9 mouse cellular contexts compared by ENCODE assay signal in the genomic region with DNA sequence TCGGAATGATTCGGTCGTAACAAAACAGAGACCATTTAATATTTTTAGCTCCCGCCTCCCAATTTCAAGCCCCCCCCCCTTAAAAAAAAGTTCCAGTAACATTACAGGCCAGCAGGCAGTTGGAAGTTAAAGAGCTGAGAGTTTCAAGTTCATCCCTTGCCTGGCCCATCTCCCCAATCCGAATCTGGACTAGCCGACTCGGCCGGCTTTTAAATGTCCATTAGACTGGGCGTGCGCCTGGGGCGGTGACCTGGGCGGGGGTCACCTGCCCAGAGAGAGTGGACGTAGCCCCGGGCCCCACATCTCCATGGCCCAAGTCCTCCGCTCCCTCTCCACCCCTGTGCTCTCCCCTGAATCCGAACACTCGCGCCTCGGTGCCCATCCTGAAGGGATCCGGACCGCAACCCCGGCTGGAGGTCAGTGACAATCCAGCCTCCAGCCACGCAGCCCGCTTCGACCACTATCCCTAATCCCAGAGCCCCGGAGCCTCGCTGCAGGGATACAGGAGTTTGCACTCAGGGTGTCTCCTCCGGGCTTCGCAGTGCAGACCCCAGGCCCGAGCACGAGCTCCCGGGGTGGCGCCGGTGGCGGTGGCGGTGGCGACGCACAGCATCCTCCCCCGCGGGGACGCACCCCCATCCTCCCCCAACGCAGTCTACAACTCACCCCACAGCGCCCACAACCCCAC. TPM values are rescaled to one million over a fixed set of nuclear protein-coding genes. Genes with fewer than 3 reads are reported as not detected.
A peak's percentile ranks its signal among the peaks of the same experiment; 100 is the strongest.
DNase-seq lines count a peak whose midpoint lies in the region; ATAC-seq and TF ChIP-seq lines count a peak whose summit lies in the region.
"Had no signal": no experiment of that assay in that cellular context is flagged by ENCODE, and none has a peak within 500 bp of the region (broad histone marks: within the 10 kb centered on the region; RNA-seq: fewer than 3 reads in every experiment).

No protein-coding gene starts in this region.

- peak overlapping the region; percentile 99 for H3K4me2 ChIP-seq in forebrain, embryonic 14.5 days (ENCODE audit: low read length)
- peak overlapping the region; percentile 100 for H3K4me2 ChIP-seq in hindbrain, embryonic 16.5 days (ENCODE audit: low read length)
- peak overlapping the region; percentile 75 for H3K4me2 ChIP-seq in lung, embryonic 16.5 days (ENCODE audit: low read depth, low read length)

- peak overlapping the region; percentile 48 for H3K4me3 ChIP-seq in forebrain, embryonic 14.5 days (ENCODE audit: low read depth, low read length)
- H3K4me3 ChIP-seq in hindbrain, embryonic 16.5 days (ENCODE audit: low read length): peak overlapping the region; percentile 67
- peak overlapping the region; percentile 64 for H3K4me3 ChIP-seq in lung, embryonic 16.5 days (ENCODE audit: low read length)
- peak overlapping the region; percentile 83 for H3K4me3 ChIP-seq in olfactory bulb, adult 2 months (ENCODE audit: insufficient read depth, low read depth, low read length)

- TF ChIP-seq CTCF in olfactory bulb, adult 2 months (IDR thresholded peaks at IDR 0.05; ENCODE audit: insufficient read depth, low read depth, low read length): no peak

- peak overlapping the region; percentile 57; the same call in 1 of the 2 replicates for H3K27ac ChIP-seq in forebrain, embryonic 14.5 days (ENCODE audit: low read depth, low read length)
- H3K27ac ChIP-seq in hindbrain, embryonic 16.5 days (ENCODE audit: low read depth, low read length): peak overlapping the region; percentile 74
- peak overlapping the region; percentile 95 for H3K27ac ChIP-seq in lung, embryonic 16.5 days (ENCODE audit: low read length)
- peak overlapping the region; percentile 77 for H3K27ac ChIP-seq in olfactory bulb, adult 2 months (ENCODE audit: insufficient read depth, low read depth, low read length)

- ATAC-seq in forebrain, embryonic 14.5 days: peak; percentile 43
- ATAC-seq in hindbrain, embryonic 16.5 days: 0 out of 2 replicates have a peak, but pooled peaks have one; percentile 18
- ATAC-seq in lung, embryonic 16.5 days (ENCODE audit: low read depth): peak; percentile 34

- TF ChIP-seq POLR2A in olfactory bulb, adult 2 months (IDR thresholded peaks at IDR 0.05; ENCODE audit: insufficient read depth, low read depth, low read length): no peak

- H3K36me3 ChIP-seq in forebrain, embryonic 14.5 days (ENCODE audit: control insufficient read depth, insufficient read depth, low read length): no peaks in the 10 kb centered on the region
- no peaks in the 10 kb centered on the region for H3K36me3 ChIP-seq in hindbrain, embryonic 16.5 days (ENCODE audit: control insufficient read depth, insufficient read depth, low read length)
- H3K36me3 ChIP-seq in lung, embryonic 16.5 days (ENCODE audit: control insufficient read depth, insufficient read depth, low read length): no peaks in the 10 kb centered on the region

- peak; percentile 38 to 44 for DNase-seq in cerebellum, postnatal 10 days
- no peak for DNase-seq in cerebellum, adult 11-12 months
- DNase-seq in ZHBTc4 (ENCODE audit: low read depth, low spot score): peak; percentile 49
- peak; percentile 27 for DNase-seq in forebrain, embryonic 14.5 days (ENCODE audit: low spot score)
- no peak for DNase-seq in left cerebral cortex, adult 11 months (ENCODE audit: low spot score)

- peaks cover 6% of the 10 kb centered on the region; the same call in 1 of the 2 replicates for H3K27me3 ChIP-seq in forebrain, embryonic 14.5 days (replicated peaks; ENCODE audit: control insufficient read depth, insufficient read depth, low read length)
- no peaks in the 10 kb centered on the region; the same call in 1 of the 2 replicates for H3K27me3 ChIP-seq in hindbrain, embryonic 16.5 days (replicated peaks; ENCODE audit: control insufficient read depth, insufficient read depth, low read length)
- no peaks in the 10 kb centered on the region for H3K27me3 ChIP-seq in lung, embryonic 16.5 days (ENCODE audit: control insufficient read depth, insufficient read depth, low read depth, low read length)
- H3K27me3 ChIP-seq: Patski had no signal

- under 1% methylated on average over 43 of the region's 43 CpGs for WGBS in forebrain, embryonic 14.5 days
- WGBS in hindbrain, embryonic 16.5 days: under 1% methylated on average over 43 of the region's 43 CpGs
- WGBS in lung, embryonic 16.5 days: under 1% methylated on average over 43 of the region's 43 CpGs
- WGBS in olfactory bulb, adult 2 months: under 1% methylated on average over 43 of the region's 43 CpGs

- H3K4me1 ChIP-seq in forebrain, embryonic 14.5 days (ENCODE audit: control insufficient read depth, insufficient read depth, low read length): peaks cover 8% of the 10 kb centered on the region; the same call in 1 of the 2 replicates
- peaks cover 12% of the 10 kb centered on the region for H3K4me1 ChIP-seq in hindbrain, embryonic 16.5 days (ENCODE audit: control insufficient read depth, insufficient read depth, low read depth, low read length)
- H3K4me1 ChIP-seq in lung, embryonic 16.5 days (replicated peaks; ENCODE audit: control insufficient read depth, insufficient read depth, low read length): peaks cover 5% of the 10 kb centered on the region; the same call in 1 of the 2 replicates
- peaks cover 7% of the 10 kb centered on the region for H3K4me1 ChIP-seq in olfactory bulb, adult 2 months (ENCODE audit: control insufficient read depth, insufficient read depth, low read length)

- H3K9me3 ChIP-seq in forebrain, embryonic 14.5 days (replicated peaks; ENCODE audit: control insufficient read depth, low read length): no peaks in the 10 kb centered on the region
- no peaks in the 10 kb centered on the region for H3K9me3 ChIP-seq in hindbrain, embryonic 16.5 days (ENCODE audit: control insufficient read depth, low read length)
- H3K9me3 ChIP-seq in lung, embryonic 16.5 days (ENCODE audit: control insufficient read depth, low read length): no peaks in the 10 kb centered on the region

- H3K9ac ChIP-seq in forebrain, embryonic 14.5 days (ENCODE audit: low read length): peak overlapping the region; percentile 81
- peak overlapping the region; percentile 79 for H3K9ac ChIP-seq in hindbrain, embryonic 16.5 days (ENCODE audit: low read depth, low read length)
- H3K9ac ChIP-seq in lung, embryonic 16.5 days (ENCODE audit: low read length): peak overlapping the region; percentile 93

RNA-seq across cellular contexts. Expression of a gene that starts 0.9 kb away (rescaled TPM):
- polyA plus RNA-seq in forebrain, embryonic 14.5 days (2014; fragmentation: Nextera tagmentation; extraction: Ambion mirVana): 7.0 and 11.0 TPM in 2 replicates
- 4.1 and 8.8 TPM in 2 replicates for polyA plus RNA-seq in hindbrain, embryonic 16.5 days (2015; fragmentation: Nextera tagmentation; extraction: Ambion mirVana)
- 44.9 and 48.0 TPM in 2 replicates for polyA plus RNA-seq in lung, embryonic 16.5 days (2015; fragmentation: Nextera tagmentation; extraction: Ambion mirVana)
- polyA plus RNA-seq in olfactory bulb, adult 2 months (2012; ENCODE audit: insufficient read depth, insufficient read length, low replicate concordance, missing spikeins): not detected in 2 replicates

Comparison
In these comparisons a context has a peak if more than half of its experiments do, and no peak if none do; other contexts are left out.
1. DNase-seq: peak in cerebellum, postnatal 10 days (2 of 2), ZHBTc4 (single experiment) and forebrain, embryonic 14.5 days (single experiment); none in cerebellum, adult 11-12 months (single experiment) and left cerebral cortex, adult 11 months (single experiment).
2. Peak in every context shown above with its lines, with median percentiles within 50 percentile points of each other: ATAC-seq, H3K27ac ChIP-seq, H3K4me2 ChIP-seq, H3K4me3 ChIP-seq and H3K9ac ChIP-seq.